Mouse (Mus musculus) spleen, adult 2 months (tissue): Measurements from ENCODE around the gene Serf2.
"Not testable (repeated sequence)": the region's sequence is repeated elsewhere in the genome, so short reads cannot be mapped to it uniquely, and the experiment has no call there.

Experiments
- CTCF ChIP-seq: fragments of 200-500 bp; IDR thresholded peaks from 2 replicates; pipeline ENCODE4 v1.5.1; 2011; ENCODE audit warnings: mild to moderate bottlenecking, inconsistent platforms; ENCODE audit not compliant: insufficient read depth, insufficient read length, insufficient replicate concordance; ENCODE audit errors: extremely low read depth
- POLR2A ChIP-seq: fragments of 200-500 bp; IDR thresholded peaks from 2 replicates; pipeline ENCODE4 v1.6.1; 2011; ENCODE audit warnings: low read depth, low read length, inconsistent platforms

DNA sequence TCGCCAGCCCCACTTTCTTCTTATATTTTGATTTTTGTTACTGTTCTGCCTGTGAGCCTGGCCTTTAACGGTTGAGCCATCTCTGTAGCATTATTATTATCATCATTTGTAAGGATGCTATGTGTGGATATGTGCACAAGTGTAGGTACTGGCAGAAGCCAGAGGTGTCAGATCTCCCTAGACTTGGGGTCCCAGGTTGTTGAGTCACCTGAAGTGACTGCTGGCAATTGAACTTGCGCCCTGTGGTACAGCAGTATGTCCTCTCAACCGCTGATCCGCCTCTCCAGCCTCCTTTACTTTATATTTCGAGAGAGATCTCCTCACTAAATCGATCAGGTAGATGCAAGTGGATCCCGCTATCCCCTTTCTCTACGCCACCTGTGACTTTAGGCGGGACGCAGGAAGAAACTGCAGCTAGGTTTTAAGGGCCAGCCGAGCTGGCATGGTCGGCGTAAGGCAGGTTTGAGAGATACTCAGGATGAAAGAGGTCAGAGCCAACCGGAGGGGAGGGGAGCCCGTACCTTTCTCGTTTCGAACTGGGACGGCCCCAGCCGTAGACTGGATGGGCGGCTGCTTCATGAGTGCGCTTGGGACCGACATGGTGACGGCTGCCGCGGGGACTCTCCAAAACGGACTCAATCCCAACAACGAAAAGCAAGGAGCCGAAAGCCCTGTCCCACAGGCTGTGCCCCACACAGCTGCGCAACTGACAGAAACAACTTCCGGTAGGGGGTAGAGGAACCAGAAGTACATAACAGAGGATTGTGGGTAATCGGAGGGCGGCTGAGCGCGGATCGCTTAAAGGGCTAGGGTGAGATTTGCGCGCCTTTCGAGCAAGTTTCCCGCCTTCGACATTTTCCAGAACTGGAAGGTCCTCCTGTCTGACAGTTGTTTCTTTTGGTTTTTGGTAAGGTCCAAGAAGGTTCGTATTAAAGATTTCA lies 57.2 kb downstream of the Serf2 start, which contains the start of the genes Mfap1a and Wdr76:
- TF ChIP-seq POLR2A: peak; percentile 94
- not testable (repeated sequence) for TF ChIP-seq CTCF
